Mouse (Mus musculus): ENCODE results near the gene Rabgap1l. TPM values are rescaled to one million over a fixed set of nuclear protein-coding genes. Genes with fewer than 3 reads are reported as not detected.
"Not testable (repeated sequence)": the region's sequence is repeated elsewhere in the genome, so short reads cannot be mapped to it uniquely, and the experiment has no call there.

Gene Rabgap1l
- polyA plus RNA-seq, 1 experiment from 2014 or later, result 44.8 TPM

GRCm38 (mm10) chr1:160290242-160290641 is 502.8 kb downstream of the Rabgap1l start:
- Histone ChIP-seq H3K27me3 (ENCODE audit: control insufficient read depth, insufficient read depth, low read length) (no peaks in the 10 kb centered on the region), H3K4me3 (replicated peaks; ENCODE audit: low read depth, low read length) (no peak overlapping the region), H3K9me3 (ENCODE audit: control insufficient read depth, low read length) (no peaks in the 10 kb centered on the region), H3K9ac (replicated peaks; ENCODE audit: low read length) (no peak overlapping the region), H3K27ac (replicated peaks; ENCODE audit: low read depth, low read length) (no peak overlapping the region), H3K36me3 (ENCODE audit: control insufficient read depth, insufficient read depth, low read length) (no peaks in the 10 kb centered on the region), H3K4me1 (ENCODE audit: control insufficient read depth, insufficient read depth, low read length) (peaks cover 7% of the 10 kb centered on the region; the same call in 1 of the 2 replicates), H3K4me2 (ENCODE audit: low read length) (no peak overlapping the region)
- ATAC-seq (ENCODE audit: low FRiP score, low TSS enrichment) (no peak), DNase-seq (peak; percentile 10)
- WGBS, result 50% methylated on average over 9 of the region's 9 CpGs

GRCm38 (mm10) chr1:160287058-160287645 is 505.9 kb downstream of the Rabgap1l start:
- Histone ChIP-seq H3K4me3 (replicated peaks; ENCODE audit: low read depth, low read length) (no peak overlapping the region), H3K27me3 (ENCODE audit: control insufficient read depth, insufficient read depth, low read length) (no peaks in the 10 kb centered on the region), H3K4me2 (ENCODE audit: low read length) (0 out of 2 replicates have a peak overlapping the region, but pooled peaks have one; percentile 11), H3K9me3 (ENCODE audit: control insufficient read depth, low read length) (no peaks in the 10 kb centered on the region), H3K4me1 (ENCODE audit: control insufficient read depth, insufficient read depth, low read length) (peaks cover 7% of the 10 kb centered on the region; the same call in 1 of the 2 replicates), H3K9ac (replicated peaks; ENCODE audit: low read length) (no peak overlapping the region), H3K27ac (replicated peaks; ENCODE audit: low read depth, low read length) (peak overlapping the region; percentile 63), H3K36me3 (ENCODE audit: control insufficient read depth, insufficient read depth, low read length) (no peaks in the 10 kb centered on the region)
- whole genome bisulfite sequencing, result 46% methylated on average over 5 of the region's 5 CpGs
- peak; percentile 43; the same call in 1 of the 2 replicates for ATAC-seq (ENCODE audit: low FRiP score, low TSS enrichment)
- DNase-seq, result peak; percentile 50

- no peaks in the 10 kb centered on the region for H3K27me3 ChIP-seq (ENCODE audit: control insufficient read depth, insufficient read depth, low read length)
- DNase-seq (peak; percentile 34), ATAC-seq (ENCODE audit: low FRiP score, low TSS enrichment) (peak; percentile 50; the same call in 1 of the 2 replicates)
- no peak overlapping the region for H3K4me3 ChIP-seq (replicated peaks; ENCODE audit: low read depth, low read length)
- WGBS, result 46% methylated on average over 7 of the region's 7 CpGs
- H3K36me3 ChIP-seq (ENCODE audit: control insufficient read depth, insufficient read depth, low read length), result no peaks in the 10 kb centered on the region
- 0 out of 2 replicates have a peak overlapping the region, but pooled peaks have one; percentile 11 for H3K4me2 ChIP-seq (ENCODE audit: low read length)
- peaks cover 7% of the 10 kb centered on the region; the same call in 1 of the 2 replicates for H3K4me1 ChIP-seq (ENCODE audit: control insufficient read depth, insufficient read depth, low read length)
- peak overlapping the region; percentile 63; the same call in 1 of the 2 replicates for H3K27ac ChIP-seq (replicated peaks; ENCODE audit: low read depth, low read length)
- H3K9ac ChIP-seq (replicated peaks; ENCODE audit: low read length), result no peak overlapping the region
- no peaks in the 10 kb centered on the region for H3K9me3 ChIP-seq (ENCODE audit: control insufficient read depth, low read length)
Measured at GRCm38 (mm10) chr1:160286400-160287057, 506.5 kb downstream of the Rabgap1l start.

GRCm38 (mm10) chr1:160284241-160284640 is 508.8 kb downstream of the Rabgap1l start:
- Histone ChIP-seq H3K9ac (replicated peaks; ENCODE audit: low read length) (no peak overlapping the region), H3K9me3 (ENCODE audit: control insufficient read depth, low read length) (no peaks in the 10 kb centered on the region), H3K27ac (replicated peaks; ENCODE audit: low read depth, low read length) (no peak overlapping the region), H3K27me3 (ENCODE audit: control insufficient read depth, insufficient read depth, low read length) (no peaks in the 10 kb centered on the region), H3K4me2 (ENCODE audit: low read length) (no peak overlapping the region), H3K4me1 (ENCODE audit: control insufficient read depth, insufficient read depth, low read length) (peaks cover 7% of the 10 kb centered on the region; the same call in 1 of the 2 replicates), H3K4me3 (replicated peaks; ENCODE audit: low read depth, low read length) (no peak overlapping the region), H3K36me3 (ENCODE audit: control insufficient read depth, insufficient read depth, low read length) (no peaks in the 10 kb centered on the region)
- no peak for DNase-seq
- WGBS, result 62% methylated on average over 4 of the region's 4 CpGs
- no peak for ATAC-seq (ENCODE audit: low FRiP score, low TSS enrichment)

GRCm38 (mm10) chr1:160282166-160282874 is 510.7 kb downstream of the Rabgap1l start:
- 91% methylated on average over 2 of the region's 2 CpGs for WGBS
- not testable (repeated sequence) for ATAC-seq (ENCODE audit: low FRiP score, low TSS enrichment)

GRCm38 (mm10) chr1:160281337-160282084 is 511.5 kb downstream of the Rabgap1l start:
- no peaks in the 10 kb centered on the region for H3K36me3 ChIP-seq (ENCODE audit: control insufficient read depth, insufficient read depth, low read length)
- WGBS, result 63% methylated on average over 3 of the region's 3 CpGs
- ATAC-seq (ENCODE audit: low FRiP score, low TSS enrichment), result no peak

More at GRCm38 (mm10) chr1:160282166-160282874, 510.7 kb downstream of the Rabgap1l start:
- DNase-seq; H3K4me1 ChIP-seq (ENCODE audit: control insufficient read depth, insufficient read depth, low read length); H3K36me3 ChIP-seq (ENCODE audit: control insufficient read depth, insufficient read depth, low read length); H3K4me3 ChIP-seq (replicated peaks; ENCODE audit: low read depth, low read length); H3K27ac ChIP-seq (replicated peaks; ENCODE audit: low read depth, low read length); H3K4me2 ChIP-seq (ENCODE audit: low read length); H3K27me3 ChIP-seq (ENCODE audit: control insufficient read depth, insufficient read depth, low read length); H3K9ac ChIP-seq (replicated peaks; ENCODE audit: low read length); H3K9me3 ChIP-seq (ENCODE audit: control insufficient read depth, low read length): not testable (repeated sequence)

GRCm38 (mm10) chr1:160280603-160281002 is 512.4 kb downstream of the Rabgap1l start:
- ATAC-seq (ENCODE audit: low FRiP score, low TSS enrichment) (no peak), DNase-seq (no peak)
- Histone ChIP-seq H3K36me3 (ENCODE audit: control insufficient read depth, insufficient read depth, low read length) (no peaks in the 10 kb centered on the region), H3K27me3 (ENCODE audit: control insufficient read depth, insufficient read depth, low read length) (no peaks in the 10 kb centered on the region), H3K9me3 (ENCODE audit: control insufficient read depth, low read length) (no peaks in the 10 kb centered on the region), H3K4me3 (replicated peaks; ENCODE audit: low read depth, low read length) (no peak overlapping the region), H3K27ac (replicated peaks; ENCODE audit: low read depth, low read length) (no peak overlapping the region), H3K4me2 (ENCODE audit: low read length) (no peak overlapping the region), H3K9ac (replicated peaks; ENCODE audit: low read length) (no peak overlapping the region), H3K4me1 (ENCODE audit: control insufficient read depth, insufficient read depth, low read length) (no peaks in the 10 kb centered on the region)
- 77% methylated on average over 4 of the region's 4 CpGs for WGBS

More at GRCm38 (mm10) chr1:160281337-160282084, 511.5 kb downstream of the Rabgap1l start:
- no peak for DNase-seq
- H3K4me2 ChIP-seq (ENCODE audit: low read length), result no peak overlapping the region
- no peaks in the 10 kb centered on the region for H3K27me3 ChIP-seq (ENCODE audit: control insufficient read depth, insufficient read depth, low read length)
- H3K27ac ChIP-seq (replicated peaks; ENCODE audit: low read depth, low read length), result no peak overlapping the region
- no peak overlapping the region for H3K4me3 ChIP-seq (replicated peaks; ENCODE audit: low read depth, low read length)
- no peak overlapping the region for H3K9ac ChIP-seq (replicated peaks; ENCODE audit: low read length)
- no peaks in the 10 kb centered on the region for H3K9me3 ChIP-seq (ENCODE audit: control insufficient read depth, low read length)
- no peaks in the 10 kb centered on the region; the same call in 1 of the 2 replicates for H3K4me1 ChIP-seq (ENCODE audit: control insufficient read depth, insufficient read depth, low read length)
